Mouse (Mus musculus) ES-CJ7 (cell line): ENCODE measurements around the gene Krt79.
A peak's percentile ranks its signal among the peaks of the same experiment; 100 is the strongest.

Experiments used
- DNase-seq: peaks from one replicate; pipeline ENCODE4 v3.0.0; 2011; ENCODE audit warnings: low read depth, low spot score

Gene Krt79

GRCm38 (mm10) chr15:101933024-101933423 lies 7.1 kb downstream of the Krt79 start:
- no peak for DNase-seq

DNA sequence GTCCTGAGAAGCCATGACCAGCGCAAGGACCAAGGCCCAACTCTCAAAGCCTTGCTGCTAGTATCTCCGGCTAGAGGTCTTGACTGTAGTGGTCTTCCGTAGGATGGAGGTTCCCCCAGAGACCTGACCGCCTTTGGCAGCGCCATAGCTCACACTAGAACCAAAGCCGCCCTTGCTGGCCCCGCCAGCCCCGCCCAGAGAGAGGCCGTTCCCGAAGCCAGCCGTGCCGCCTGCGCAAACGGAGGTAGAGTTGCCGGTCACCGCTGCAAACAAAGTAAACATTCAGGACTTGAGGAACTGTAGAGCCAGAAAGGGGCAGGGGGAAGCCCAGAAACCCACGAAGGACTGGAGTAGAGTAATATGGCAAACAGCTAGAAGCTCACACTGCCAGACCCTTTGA lies 10.5 kb downstream of the Krt79 start:
- DNase-seq = no peak

GRCm38 (mm10) chr15:101929087-101929486 lies 11.0 kb downstream of the Krt79 start:
- peak; percentile 26 for DNase-seq

GRCm38 (mm10) chr15:101927340-101928080 lies 12.6 kb downstream of the Krt79 start:
- no peak for DNase-seq

DNA sequence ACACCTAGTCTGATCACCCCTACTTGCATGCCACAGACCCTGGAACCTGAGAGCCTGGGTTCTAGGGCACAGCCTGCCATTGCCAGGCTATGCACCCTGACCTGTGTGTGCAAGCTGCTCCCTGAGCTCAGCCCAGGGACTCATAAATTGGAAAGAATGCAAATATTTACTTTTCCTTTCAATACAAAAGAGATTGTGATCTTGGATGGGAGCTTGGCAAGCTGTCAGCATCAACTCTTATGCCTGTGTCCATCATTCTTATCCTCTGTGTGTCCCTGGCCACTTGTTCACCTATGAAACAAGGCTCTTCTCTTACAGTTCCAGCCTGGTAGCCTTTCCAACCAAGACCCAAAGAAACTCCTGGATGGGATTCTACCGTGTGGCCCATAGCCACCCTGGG lies 15.1 kb downstream of the Krt79 start:
- DNase-seq = no peak

GRCm38 (mm10) chr15:101924635-101925034 lies 15.5 kb downstream of the Krt79 start, which contains the start of gene Krt4:
Krt4 (minus strand) TSS chr15:101924735.
- no peak for DNase-seq

DNA sequence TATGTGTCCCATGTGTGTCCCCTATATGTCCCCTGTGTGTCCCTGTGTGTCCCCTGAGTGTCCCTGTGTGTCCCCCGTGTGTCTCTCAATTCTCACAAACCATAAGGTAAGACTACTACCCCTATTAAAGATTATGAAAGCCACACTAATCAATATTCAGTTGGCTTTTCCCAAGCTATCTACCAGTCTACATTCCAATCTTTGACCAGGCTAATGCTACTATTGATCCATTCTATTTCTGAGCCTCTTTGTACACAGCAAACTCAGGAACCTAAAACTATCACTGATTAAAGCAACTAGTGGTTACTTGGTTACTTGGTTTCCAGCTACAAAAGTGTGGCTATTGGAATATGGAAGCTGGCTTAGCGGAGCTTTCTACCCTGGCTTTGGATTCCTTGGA lies 17.8 kb downstream of the Krt79 start:
- DNase-seq = no peak

- no peak for DNase-seq
These were observed 24.1 kb downstream of the Krt79 start for GRCm38 (mm10) chr15:101916072-101916471.

- no peak for DNase-seq
These were observed 35.3 kb downstream of the Krt79 start for GRCm38 (mm10) chr15:101904849-101905248.

- no peak for DNase-seq
These were observed 37.7 kb downstream of the Krt79 start for GRCm38 (mm10) chr15:101902171-101903149.

DNA sequence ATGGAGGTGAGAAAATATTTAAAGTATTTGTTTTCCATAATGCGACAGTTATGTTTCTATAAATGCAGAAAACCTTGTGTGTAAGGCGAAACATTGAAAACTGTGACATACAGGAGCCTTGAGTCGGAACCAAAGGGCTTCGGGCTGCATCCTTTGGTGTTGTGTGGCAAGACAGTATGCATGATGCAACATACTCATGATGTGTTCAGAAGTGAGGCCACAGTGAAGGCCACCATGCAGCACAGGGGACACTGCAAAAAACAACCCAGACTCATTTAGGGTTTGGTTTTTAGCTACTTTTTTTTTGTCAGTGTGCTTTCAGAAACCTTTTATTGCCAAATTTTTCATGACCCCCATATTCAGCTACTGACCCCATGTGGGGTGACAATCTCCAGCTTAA lies 44.9 kb downstream of the Krt79 start:
- DNase-seq = no peak

GRCm38 (mm10) chr15:101892820-101893219 lies 47.3 kb downstream of the Krt79 start, which contains the start of gene Krt76:
Krt76 (minus strand) TSS chr15:101892920.
- no peak for DNase-seq

GRCm38 (mm10) chr15:101879776-101880175 lies 60.3 kb downstream of the Krt79 start:
- peak; percentile 27 for DNase-seq
